Mouse (Mus musculus) midbrain, embryonic 15.5 days (tissue): ENCODE results near the gene Stxbp6. TPM values are rescaled to one million over a fixed set of nuclear protein-coding genes. Genes with fewer than 3 reads are reported as not detected.
A peak's percentile ranks its signal among the peaks of the same experiment; 100 is the strongest.

Source experiments
- ATAC-seq: fragments of 200-750 bp; cut with Nextera tagmentation; replicated peaks from 2 replicates; pipeline ENCODE4 v1.8.0; 2017; ENCODE audit warnings: moderate TSS enrichment
- H3K27ac ChIP-seq: fragments of 300-500 bp; sonication (generic); 2 replicates; pipeline ENCODE4 v1.5.1; 2015; ENCODE audit warnings: mild to moderate bottlenecking, inconsistent platforms
- H3K27me3 ChIP-seq: fragments of 300-500 bp; sonication (generic); replicated peaks from 2 replicates; pipeline ENCODE4 v1.6.1; 2015; ENCODE audit warnings: inconsistent platforms
- H3K36me3 ChIP-seq: fragments of 300-500 bp; sonication (generic); replicated peaks from 2 replicates; pipeline ENCODE4 v1.6.1; 2015; ENCODE audit warnings: inconsistent platforms
- H3K4me1 ChIP-seq: fragments of 300-500 bp; sonication (generic); 2 replicates; pipeline ENCODE4 v1.6.1; 2015; ENCODE audit warnings: inconsistent platforms
- H3K4me2 ChIP-seq: fragments of 300-500 bp; sonication (generic); 2 replicates; pipeline ENCODE4 v1.6.1; 2015; ENCODE audit warnings: inconsistent platforms, mild to moderate bottlenecking, moderate library complexity
- H3K4me3 ChIP-seq: fragments of 300-500 bp; sonication (generic); 2 replicates; pipeline ENCODE4 v1.5.1; 2015; ENCODE audit warnings: mild to moderate bottlenecking, inconsistent platforms
- H3K9ac ChIP-seq: fragments of 300-500 bp; sonication (generic); 2 replicates; pipeline ENCODE4 v1.6.1; 2015; ENCODE audit warnings: mild to moderate bottlenecking, inconsistent platforms
- H3K9me3 ChIP-seq: fragments of 300-500 bp; sonication (generic); 2 replicates; pipeline ENCODE4 v1.6.1; 2016; ENCODE audit warnings: inconsistent platforms
- WGBS: fragments of 180-500 bp; shearing (Covaris S2); methylation state at CpG from one replicate; pipeline ENCODE4 v1.1.7; 2015; ENCODE audit warnings: mixed read lengths; 5-methylcytosine and 5-hydroxymethylcytosine counted together
- polyA plus RNA-seq: library from polyadenylated mRNA; unstranded; fragments of >200 nt; fragmentation: Nextera tagmentation; extraction: Ambion mirVana; gene quantifications from 2 replicates; pipeline ENCODE4 v1.2.1, GENCODE M21; 2015

The Stxbp6 gene
- polyA plus RNA-seq, 1 experiment from 2014 or later: 18.0 TPM

GRCm38 (mm10) chr12:44889677-44890393 lies 184.7 kb downstream of the Stxbp6 start:
- H3K4me3 ChIP-seq: no peak overlapping the region
- H3K9me3 ChIP-seq: no peaks in the 10 kb centered on the region
- no peaks in the 10 kb centered on the region for H3K4me1 ChIP-seq
- no peak overlapping the region for H3K4me2 ChIP-seq
- no peaks in the 10 kb centered on the region for H3K36me3 ChIP-seq
- H3K27ac ChIP-seq: no peak overlapping the region
- WGBS: 91% methylated on average over 6 of the region's 6 CpGs
- no peak overlapping the region for H3K9ac ChIP-seq
- no peaks in the 10 kb centered on the region for H3K27me3 ChIP-seq
- ATAC-seq: no peak

GRCm38 (mm10) chr12:44886826-44887225 lies 187.7 kb downstream of the Stxbp6 start:
- no peak overlapping the region for H3K4me2 ChIP-seq
- H3K4me3 ChIP-seq: no peak overlapping the region
- ATAC-seq: no peak
- no peaks in the 10 kb centered on the region for H3K36me3 ChIP-seq
- H3K27ac ChIP-seq: no peak overlapping the region
- H3K9ac ChIP-seq: no peak overlapping the region
- H3K9me3 ChIP-seq: no peaks in the 10 kb centered on the region
- no peaks in the 10 kb centered on the region for H3K27me3 ChIP-seq
- WGBS: 44% methylated on average over 3 of the region's 3 CpGs
- H3K4me1 ChIP-seq: no peaks in the 10 kb centered on the region

- Histone ChIP-seq H3K27ac (no peak overlapping the region), H3K9me3 (no peaks in the 10 kb centered on the region), H3K4me2 (no peak overlapping the region), H3K36me3 (no peaks in the 10 kb centered on the region), H3K9ac (no peak overlapping the region), H3K4me1 (no peaks in the 10 kb centered on the region), H3K4me3 (no peak overlapping the region), H3K27me3 (no peaks in the 10 kb centered on the region)
- ATAC-seq: no peak
- 89% methylated on average over 2 of the region's 2 CpGs for whole genome bisulfite sequencing
Observed at GRCm38 (mm10) chr12:44872697-44873096, 201.8 kb downstream of the Stxbp6 start.

- Histone ChIP-seq H3K36me3 (no peaks in the 10 kb centered on the region), H3K9me3 (no peaks in the 10 kb centered on the region), H3K4me2 (no peak overlapping the region), H3K4me1 (no peaks in the 10 kb centered on the region), H3K27ac (no peak overlapping the region), H3K27me3 (no peaks in the 10 kb centered on the region), H3K4me3 (no peak overlapping the region), H3K9ac (no peak overlapping the region)
- WGBS: 87% methylated on average over 3 of the region's 3 CpGs
- ATAC-seq: no peak
Observed at GRCm38 (mm10) chr12:44865442-44865841, 209.1 kb downstream of the Stxbp6 start.

GRCm38 (mm10) chr12:44859454-44859853 lies 215.1 kb downstream of the Stxbp6 start:
- H3K4me3 ChIP-seq: no peak overlapping the region
- no peak overlapping the region for H3K9ac ChIP-seq
- ATAC-seq: no peak
- H3K4me2 ChIP-seq: no peak overlapping the region
- H3K27me3 ChIP-seq: no peaks in the 10 kb centered on the region
- H3K27ac ChIP-seq: no peak overlapping the region
- no peaks in the 10 kb centered on the region for H3K4me1 ChIP-seq
- no peaks in the 10 kb centered on the region for H3K9me3 ChIP-seq
- 67% methylated on average over 5 of the region's 5 CpGs for WGBS
- H3K36me3 ChIP-seq: no peaks in the 10 kb centered on the region

GRCm38 (mm10) chr12:44858110-44858885 lies 216.2 kb downstream of the Stxbp6 start:
- Histone ChIP-seq H3K4me3 (no peak overlapping the region), H3K27me3 (no peaks in the 10 kb centered on the region), H3K36me3 (no peaks in the 10 kb centered on the region), H3K4me1 (no peaks in the 10 kb centered on the region), H3K4me2 (no peak overlapping the region), H3K9ac (no peak overlapping the region), H3K9me3 (no peaks in the 10 kb centered on the region), H3K27ac (no peak overlapping the region)
- peak; percentile 54 for ATAC-seq
- 46% methylated on average over 4 of the region's 4 CpGs for WGBS

- Histone ChIP-seq H3K4me1 (no peaks in the 10 kb centered on the region), H3K9ac (no peak overlapping the region), H3K9me3 (no peaks in the 10 kb centered on the region), H3K36me3 (no peaks in the 10 kb centered on the region), H3K27me3 (no peaks in the 10 kb centered on the region), H3K4me3 (no peak overlapping the region), H3K4me2 (no peak overlapping the region), H3K27ac (no peak overlapping the region)
- WGBS: 78% methylated on average over 1 of the region's 1 CpGs
- ATAC-seq: no peak
Observed at GRCm38 (mm10) chr12:44852024-44852423, 222.5 kb downstream of the Stxbp6 start.

GRCm38 (mm10) chr12:44850516-44850915 lies 224.0 kb downstream of the Stxbp6 start:
- H3K4me1 ChIP-seq: no peaks in the 10 kb centered on the region
- no peak overlapping the region for H3K9ac ChIP-seq
- H3K27ac ChIP-seq: no peak overlapping the region
- ATAC-seq: no peak
- H3K9me3 ChIP-seq: no peaks in the 10 kb centered on the region
- no peaks in the 10 kb centered on the region for H3K36me3 ChIP-seq
- H3K4me2 ChIP-seq: no peak overlapping the region
- H3K27me3 ChIP-seq: no peaks in the 10 kb centered on the region
- WGBS: 73% methylated on average over 1 of the region's 1 CpGs
- no peak overlapping the region for H3K4me3 ChIP-seq

- H3K36me3 ChIP-seq: no peaks in the 10 kb centered on the region
- H3K4me1 ChIP-seq: no peaks in the 10 kb centered on the region
- no peak overlapping the region for H3K4me3 ChIP-seq
- no peak overlapping the region for H3K4me2 ChIP-seq
- whole genome bisulfite sequencing: 57% methylated on average over 3 of the region's 3 CpGs
- H3K27ac ChIP-seq: no peak overlapping the region
- H3K9ac ChIP-seq: no peak overlapping the region
- peak; percentile 75 for ATAC-seq
- no peaks in the 10 kb centered on the region for H3K9me3 ChIP-seq
- no peaks in the 10 kb centered on the region for H3K27me3 ChIP-seq
Observed at GRCm38 (mm10) chr12:44848483-44849221, 225.9 kb downstream of the Stxbp6 start.

- H3K27ac ChIP-seq: no peak overlapping the region
- no peaks in the 10 kb centered on the region for H3K36me3 ChIP-seq
- H3K27me3 ChIP-seq: no peaks in the 10 kb centered on the region
- 74% methylated on average over 2 of the region's 2 CpGs for WGBS
- H3K9me3 ChIP-seq: no peaks in the 10 kb centered on the region
- H3K4me2 ChIP-seq: no peak overlapping the region
- no peak overlapping the region for H3K4me3 ChIP-seq
- H3K9ac ChIP-seq: no peak overlapping the region
- ATAC-seq: no peak
- peaks cover 9% of the 10 kb centered on the region; the same call in 1 of the 2 replicates for H3K4me1 ChIP-seq
Observed at GRCm38 (mm10) chr12:44840585-44840984, 233.9 kb downstream of the Stxbp6 start.

GRCm38 (mm10) chr12:44839594-44840373 lies 234.7 kb downstream of the Stxbp6 start:
- no peaks in the 10 kb centered on the region for H3K9me3 ChIP-seq
- H3K9ac ChIP-seq: no peak overlapping the region
- ATAC-seq: peak; percentile 88
- H3K4me1 ChIP-seq: peaks cover 9% of the 10 kb centered on the region; the same call in 1 of the 2 replicates
- 0 out of 2 replicates have a peak overlapping the region, but pooled peaks have one; percentile 49 for H3K27ac ChIP-seq
- H3K27me3 ChIP-seq: no peaks in the 10 kb centered on the region
- H3K4me2 ChIP-seq: no peak overlapping the region
- no peak overlapping the region for H3K4me3 ChIP-seq
- no peaks in the 10 kb centered on the region for H3K36me3 ChIP-seq
- 42% methylated on average over 7 of the region's 7 CpGs for WGBS
